Mouse (Mus musculus): ENCODE data around the gene Irs1. TPM values are rescaled to one million over a fixed set of nuclear protein-coding genes. Genes with fewer than 3 reads are reported as not detected.

The Irs1 gene
- 3.6 and 4.1 TPM in 2 replicates for polyA plus RNA-seq (2014; fragmentation: Nextera tagmentation; extraction: Ambion mirVana)

- Histone ChIP-seq H3K4me1 (replicated peaks; ENCODE audit: control insufficient read depth, insufficient read depth, low read length) (peaks cover 3% of the 10 kb centered on the region; the same call in 1 of the 2 replicates), H3K27ac (ENCODE audit: low read depth, low read length) (peak within 1 kb of the TSS; percentile 75), H3K4me3 (ENCODE audit: low read depth, low read length) (peak within 1 kb of the TSS; percentile 56), H3K36me3 (ENCODE audit: control insufficient read depth, insufficient read depth, low read length) (peaks cover 8% of the 10 kb centered on the region), H3K9ac (ENCODE audit: low read depth, low read length) (peak within 1 kb of the TSS; percentile 51), H3K9me3 (ENCODE audit: control insufficient read depth, low read length) (no peaks in the 10 kb centered on the region), H3K27me3 (replicated peaks; ENCODE audit: control insufficient read depth, insufficient read depth, low read length) (peaks cover 76% of the 10 kb centered on the region), H3K4me2 (peak within 1 kb of the TSS; percentile 71)
- 0% methylated on average over 53 of the region's 60 CpGs for WGBS
- DNase-seq (ENCODE audit: low spot score) (peak; percentile 78), ATAC-seq (replicated peaks; ENCODE audit: low FRiP score) (peak; percentile 81)
These were observed at the start of gene Irs1 for GRCm38 (mm10) chr1:82291151-82291797. Gene Irs1 (minus strand): TSS chr1:82291416.

GRCm38 (mm10) chr1:82334506-82334905 lies 43.3 kb upstream of the Irs1 start:
- no peak for ATAC-seq (replicated peaks; ENCODE audit: low FRiP score)
- 91% methylated on average over 3 of the region's 3 CpGs for WGBS

GRCm38 (mm10) chr1:82329954-82330247 lies 38.7 kb upstream of the Irs1 start:
- H3K9me3 ChIP-seq (ENCODE audit: control insufficient read depth, low read length): no peaks in the 10 kb centered on the region
- no peak overlapping the region for H3K9ac ChIP-seq (ENCODE audit: low read depth, low read length)
- no peak overlapping the region for H3K4me2 ChIP-seq
- ATAC-seq (replicated peaks; ENCODE audit: low FRiP score) (no peak), DNase-seq (ENCODE audit: low spot score) (no peak)
- no peaks in the 10 kb centered on the region for H3K4me1 ChIP-seq (replicated peaks; ENCODE audit: control insufficient read depth, insufficient read depth, low read length)
- no peaks in the 10 kb centered on the region for H3K27me3 ChIP-seq (replicated peaks; ENCODE audit: control insufficient read depth, insufficient read depth, low read length)
- H3K27ac ChIP-seq (ENCODE audit: low read depth, low read length): no peak overlapping the region
- no peak overlapping the region for H3K4me3 ChIP-seq (ENCODE audit: low read depth, low read length)
- H3K36me3 ChIP-seq (ENCODE audit: control insufficient read depth, insufficient read depth, low read length): no peaks in the 10 kb centered on the region

More at GRCm38 (mm10) chr1:82334506-82334905, 43.3 kb upstream of the Irs1 start:
- no peak for DNase-seq (ENCODE audit: low spot score)
- no peak overlapping the region for H3K4me3 ChIP-seq (ENCODE audit: low read depth, low read length)
- H3K27me3 ChIP-seq (replicated peaks; ENCODE audit: control insufficient read depth, insufficient read depth, low read length): no peaks in the 10 kb centered on the region
- no peak overlapping the region for H3K9ac ChIP-seq (ENCODE audit: low read depth, low read length)
- no peaks in the 10 kb centered on the region; the same call in 1 of the 2 replicates for H3K4me1 ChIP-seq (replicated peaks; ENCODE audit: control insufficient read depth, insufficient read depth, low read length)
- no peak overlapping the region for H3K4me2 ChIP-seq
- H3K27ac ChIP-seq (ENCODE audit: low read depth, low read length): no peak overlapping the region
- no peaks in the 10 kb centered on the region for H3K9me3 ChIP-seq (ENCODE audit: control insufficient read depth, low read length)
- H3K36me3 ChIP-seq (ENCODE audit: control insufficient read depth, insufficient read depth, low read length): no peaks in the 10 kb centered on the region; the same call in 1 of the 2 replicates

GRCm38 (mm10) chr1:82329237-82329953 lies 38.2 kb upstream of the Irs1 start:
- Histone ChIP-seq H3K27me3 (replicated peaks; ENCODE audit: control insufficient read depth, insufficient read depth, low read length) (no peaks in the 10 kb centered on the region), H3K36me3 (ENCODE audit: control insufficient read depth, insufficient read depth, low read length) (no peaks in the 10 kb centered on the region), H3K4me1 (replicated peaks; ENCODE audit: control insufficient read depth, insufficient read depth, low read length) (no peaks in the 10 kb centered on the region), H3K4me3 (ENCODE audit: low read depth, low read length) (no peak overlapping the region), H3K4me2 (no peak overlapping the region), H3K27ac (ENCODE audit: low read depth, low read length) (no peak overlapping the region), H3K9me3 (ENCODE audit: control insufficient read depth, low read length) (no peaks in the 10 kb centered on the region), H3K9ac (ENCODE audit: low read depth, low read length) (no peak overlapping the region)
- DNase-seq (ENCODE audit: low spot score) (no peak), ATAC-seq (replicated peaks; ENCODE audit: low FRiP score) (no peak)
- 86% methylated on average over 4 of the region's 4 CpGs for WGBS

GRCm38 (mm10) chr1:82328033-82328775 lies 37.0 kb upstream of the Irs1 start:
- DNase-seq (ENCODE audit: low spot score): no peak
- no peak overlapping the region for H3K4me3 ChIP-seq (ENCODE audit: low read depth, low read length)
- peak; percentile 26; the same call in 1 of the 2 replicates for ATAC-seq (replicated peaks; ENCODE audit: low FRiP score)
- H3K4me2 ChIP-seq: no peak overlapping the region
- no peaks in the 10 kb centered on the region for H3K4me1 ChIP-seq (replicated peaks; ENCODE audit: control insufficient read depth, insufficient read depth, low read length)
- 86% methylated on average over 7 of the region's 7 CpGs for WGBS
- no peaks in the 10 kb centered on the region for H3K36me3 ChIP-seq (ENCODE audit: control insufficient read depth, insufficient read depth, low read length)
- no peaks in the 10 kb centered on the region for H3K27me3 ChIP-seq (replicated peaks; ENCODE audit: control insufficient read depth, insufficient read depth, low read length)
- H3K27ac ChIP-seq (ENCODE audit: low read depth, low read length): no peak overlapping the region
- no peak overlapping the region for H3K9ac ChIP-seq (ENCODE audit: low read depth, low read length)
- no peaks in the 10 kb centered on the region for H3K9me3 ChIP-seq (ENCODE audit: control insufficient read depth, low read length)

GRCm38 (mm10) chr1:82326120-82326519 lies 34.9 kb upstream of the Irs1 start:
- 86% methylated on average over 5 of the region's 5 CpGs for WGBS
- DNase-seq (ENCODE audit: low spot score) (no peak), ATAC-seq (replicated peaks; ENCODE audit: low FRiP score) (no peak)
- no peaks in the 10 kb centered on the region for H3K36me3 ChIP-seq (ENCODE audit: control insufficient read depth, insufficient read depth, low read length)
- H3K9ac ChIP-seq (ENCODE audit: low read depth, low read length): no peak overlapping the region
- H3K9me3 ChIP-seq (ENCODE audit: control insufficient read depth, low read length): no peaks in the 10 kb centered on the region
- H3K4me1 ChIP-seq (replicated peaks; ENCODE audit: control insufficient read depth, insufficient read depth, low read length): no peaks in the 10 kb centered on the region
- no peak overlapping the region for H3K4me2 ChIP-seq
- no peak overlapping the region for H3K4me3 ChIP-seq (ENCODE audit: low read depth, low read length)
- H3K27me3 ChIP-seq (replicated peaks; ENCODE audit: control insufficient read depth, insufficient read depth, low read length): no peaks in the 10 kb centered on the region
- H3K27ac ChIP-seq (ENCODE audit: low read depth, low read length): no peak overlapping the region

- DNase-seq (ENCODE audit: low spot score) (no peak), ATAC-seq (replicated peaks; ENCODE audit: low FRiP score) (no peak)
- WGBS: 64% methylated on average over 4 of the region's 4 CpGs
- H3K9me3 ChIP-seq (ENCODE audit: control insufficient read depth, low read length): no peaks in the 10 kb centered on the region
- H3K36me3 ChIP-seq (ENCODE audit: control insufficient read depth, insufficient read depth, low read length): no peaks in the 10 kb centered on the region
- H3K4me3 ChIP-seq (ENCODE audit: low read depth, low read length): no peak overlapping the region
- H3K27ac ChIP-seq (ENCODE audit: low read depth, low read length): no peak overlapping the region
- H3K27me3 ChIP-seq (replicated peaks; ENCODE audit: control insufficient read depth, insufficient read depth, low read length): no peaks in the 10 kb centered on the region
- H3K9ac ChIP-seq (ENCODE audit: low read depth, low read length): no peak overlapping the region
- H3K4me1 ChIP-seq (replicated peaks; ENCODE audit: control insufficient read depth, insufficient read depth, low read length): no peaks in the 10 kb centered on the region
- H3K4me2 ChIP-seq: no peak overlapping the region
These were observed 33.0 kb upstream of the Irs1 start for GRCm38 (mm10) chr1:82324131-82324785.

GRCm38 (mm10) chr1:82321441-82321840 lies 30.2 kb upstream of the Irs1 start:
- H3K9me3 ChIP-seq (ENCODE audit: control insufficient read depth, low read length): no peaks in the 10 kb centered on the region
- 81% methylated on average over 1 of the region's 1 CpGs for WGBS
- H3K27ac ChIP-seq (ENCODE audit: low read depth, low read length): no peak overlapping the region
- no peaks in the 10 kb centered on the region for H3K4me1 ChIP-seq (replicated peaks; ENCODE audit: control insufficient read depth, insufficient read depth, low read length)
- H3K9ac ChIP-seq (ENCODE audit: low read depth, low read length): no peak overlapping the region
- ATAC-seq (replicated peaks; ENCODE audit: low FRiP score) (no peak), DNase-seq (ENCODE audit: low spot score) (no peak)
- no peaks in the 10 kb centered on the region for H3K27me3 ChIP-seq (replicated peaks; ENCODE audit: control insufficient read depth, insufficient read depth, low read length)
- H3K4me3 ChIP-seq (ENCODE audit: low read depth, low read length): no peak overlapping the region
- no peaks in the 10 kb centered on the region for H3K36me3 ChIP-seq (ENCODE audit: control insufficient read depth, insufficient read depth, low read length)
- no peak overlapping the region for H3K4me2 ChIP-seq

Measured in liver, embryonic 11.5 days (tissue).